Mouse (Mus musculus) MEL (cell line): ENCODE results near the gene Mdfic. TPM values are rescaled to one million over a fixed set of nuclear protein-coding genes. Genes with fewer than 3 reads are reported as not detected.

Experiments used
- DNase-seq: peaks from one replicate; pipeline ENCODE4 v3.0.0; 2011; ENCODE audit warnings: low read depth, low spot score
- H3K27ac ChIP-seq: 2 replicates; pipeline ENCODE4 v1.5.1; 2012; ENCODE audit warnings: low read depth, mild to moderate bottlenecking, control low read depth, low read length, moderate library complexity; ENCODE audit not compliant: control insufficient read depth
- H3K27me3 ChIP-seq, 2 experiments: fragments of 150-350 bp in 1 of 2; sonication (generic) in 1 of 2; 2 replicates each; pipeline ENCODE4 v1.6.1; 2012; ENCODE audit warnings: low read length in 2 of 2, mild to moderate bottlenecking in 2 of 2, improper control_type of control experiment in 1 of 2, moderate library complexity in 1 of 2; ENCODE audit not compliant: insufficient read depth in 2 of 2, control insufficient read depth in 1 of 2
- H3K36me3 ChIP-seq, 2 experiments: 2 replicates each; pipeline ENCODE4 v1.6.1; 2012 to 2014; ENCODE audit warnings: low read length in 2 of 2, improper control_type of control experiment in 1 of 2, inconsistent platforms in 1 of 2, mild to moderate bottlenecking in 1 of 2; ENCODE audit not compliant: insufficient read depth in 2 of 2, control insufficient read depth in 1 of 2
- H3K4me1 ChIP-seq, 2 experiments: fragments of 150-350 bp in 1 of 2; sonication (generic) in 1 of 2; 2 replicates each; pipeline ENCODE4 v1.6.1; 2012; ENCODE audit warnings: low read length in 2 of 2, improper control_type of control experiment in 1 of 2, mild to moderate bottlenecking in 1 of 2; ENCODE audit not compliant: insufficient read depth in 2 of 2, control insufficient read depth in 1 of 2
- H3K4me3 ChIP-seq, 2 experiments: fragments of 150-350 bp in 1 of 2; sonication (generic) in 1 of 2; 2 replicates each; pipeline ENCODE4 v1.5.1; 2012; ENCODE audit warnings: low read depth in 2 of 2, low read length in 2 of 2, mild to moderate bottlenecking in 2 of 2, moderate library complexity in 2 of 2, control low read depth in 1 of 2, improper control_type of control experiment in 1 of 2; ENCODE audit not compliant: control insufficient read depth in 1 of 2, insufficient read depth in 1 of 2
- H3K79me2 ChIP-seq: 2 replicates; pipeline ENCODE4 v1.6.1; 2012; ENCODE audit warnings: mild to moderate bottlenecking, low read length, moderate library complexity; ENCODE audit not compliant: control insufficient read depth, poor library complexity, insufficient read depth
- H3K9ac ChIP-seq: 2 replicates; pipeline ENCODE4 v1.6.1; 2012; ENCODE audit warnings: low read depth, mild to moderate bottlenecking, control low read depth, low read length, moderate library complexity; ENCODE audit not compliant: control insufficient read depth, poor library complexity, severe bottlenecking
- H3K9me3 ChIP-seq: fragments of 150-350 bp; sonication (generic); replicated peaks from 2 replicates; pipeline ENCODE4 v1.6.1; 2012; ENCODE audit warnings: mild to moderate bottlenecking, low read length, improper control_type of control experiment, moderate library complexity; ENCODE audit not compliant: insufficient read depth
- BHLHE40 ChIP-seq: IDR thresholded peaks from 2 replicates; pipeline ENCODE4 v1.6.1; 2012; ENCODE audit warnings: low read depth, mild to moderate bottlenecking, inconsistent platforms, low read length, improper control_type of control experiment, borderline replicate concordance
- CTCF ChIP-seq, 3 experiments: IDR thresholded peaks in 2 of 3; conservative IDR thresholded peaks in 1 of 3; 2 replicates each; pipeline ENCODE4 v1.5.1; 2011 to 2012; ENCODE audit warnings: low read length in 3 of 3, low read depth in 2 of 3, mild to moderate bottlenecking in 2 of 3, improper control_type of control experiment in 1 of 3, inconsistent platforms in 1 of 3, mixed read lengths in 1 of 3, moderate library complexity in 1 of 3; ENCODE audit not compliant: control insufficient read depth in 1 of 3, insufficient read depth in 1 of 3, poor library complexity in 1 of 3, severe bottlenecking in 1 of 3
- ELF1 ChIP-seq: IDR thresholded peaks from 2 replicates; pipeline ENCODE4 v1.6.1; 2014; ENCODE audit warnings: low read depth, mild to moderate bottlenecking, inconsistent platforms, low read length, improper control_type of control experiment, moderate library complexity
- GATA1 ChIP-seq: IDR thresholded peaks from 2 replicates; pipeline ENCODE4 v1.6.1; 2011; ENCODE audit warnings: low read depth, low read length, improper control_type of control experiment
- HCFC1 ChIP-seq: IDR thresholded peaks from 2 replicates; pipeline ENCODE4 v1.6.1; 2012; ENCODE audit warnings: low read depth, mild to moderate bottlenecking, inconsistent platforms, low read length, improper control_type of control experiment, moderate library complexity
- JUND ChIP-seq: IDR thresholded peaks from 2 replicates; pipeline ENCODE4 v1.6.1; 2011; ENCODE audit warnings: low read depth, mild to moderate bottlenecking, improper control_type of control experiment, low read length
- MAX ChIP-seq: IDR thresholded peaks from 2 replicates; pipeline ENCODE4 v1.6.1; 2011; ENCODE audit warnings: low read length, improper control_type of control experiment
- MAZ ChIP-seq: IDR thresholded peaks from 2 replicates; pipeline ENCODE4 v1.6.1; 2012; ENCODE audit warnings: low read depth, mild to moderate bottlenecking, inconsistent platforms, low read length, improper control_type of control experiment
- MYB ChIP-seq: IDR thresholded peaks from 2 replicates; pipeline ENCODE4 v1.6.1; 2011; ENCODE audit warnings: mild to moderate bottlenecking, low read depth, low read length, improper control_type of control experiment
- NELFE ChIP-seq: IDR thresholded peaks from 2 replicates; pipeline ENCODE4 v1.6.1; 2011; ENCODE audit warnings: low read depth, low read length, improper control_type of control experiment
- POLR2AphosphoS5 ChIP-seq: IDR thresholded peaks from 2 replicates; pipeline ENCODE4 v1.6.1; 2012; ENCODE audit warnings: low read depth, borderline replicate concordance, mild to moderate bottlenecking, inconsistent platforms, low read length, moderate library complexity, mixed read lengths
- RAD21 ChIP-seq: IDR thresholded peaks from 2 replicates; pipeline ENCODE4 v1.6.1; 2011; ENCODE audit warnings: mild to moderate bottlenecking, low read depth, low read length, improper control_type of control experiment
- TAL1 ChIP-seq: IDR thresholded peaks from 2 replicates; pipeline ENCODE4 v1.6.1; 2012; ENCODE audit warnings: mild to moderate bottlenecking, inconsistent platforms, low read length, moderate library complexity, mixed read lengths
- TBP ChIP-seq: IDR thresholded peaks from 2 replicates; pipeline ENCODE4 v1.8.0; 2011; ENCODE audit warnings: low read depth, low read length, improper control_type of control experiment
- TCF12 ChIP-seq: IDR thresholded peaks from 2 replicates; pipeline ENCODE4 v1.6.1; 2014; ENCODE audit warnings: low read depth, mild to moderate bottlenecking, inconsistent platforms, low read length, improper control_type of control experiment, moderate library complexity
- USF1 ChIP-seq: IDR thresholded peaks from 2 replicates; pipeline ENCODE4 v1.6.1; 2014; ENCODE audit warnings: low read depth, mild to moderate bottlenecking, inconsistent platforms, low read length, improper control_type of control experiment, moderate library complexity
- ZC3H11A ChIP-seq: IDR thresholded peaks from 2 replicates; pipeline ENCODE4 v1.6.1; 2012; ENCODE audit warnings: low read depth, mild to moderate bottlenecking, inconsistent platforms, low read length, improper control_type of control experiment
- ZMIZ1 ChIP-seq: IDR thresholded peaks from 2 replicates; pipeline ENCODE4 v1.6.1; 2012; ENCODE audit warnings: low read depth, mild to moderate bottlenecking, inconsistent platforms, low read length, improper control_type of control experiment, moderate library complexity
- polyA plus RNA-seq, 2 experiments: library from polyadenylated mRNA; stranded (reverse) in 1 of 2; unstranded in 1 of 2; fragments of >175 nt in 1 of 2; fragments of >200 nt in 1 of 2; gene quantifications; 2 replicates each; pipeline versions ENCODE4 v1.2.1 to v1.2.4; 2012; ENCODE audit warnings: low replicate concordance in 2 of 2, low read depth in 1 of 2; ENCODE audit not compliant: insufficient read length in 2 of 2, insufficient read depth in 1 of 2, missing spikeins in 1 of 2
- total RNA-seq: library from RNA; depleted of rRNA; stranded (reverse); fragments of 300-350 nt; gene quantifications from 2 replicates; pipeline ENCODE4 v1.2.3, GENCODE M21; 2012

The Mdfic gene
- total and polyA plus RNA-seq, 3 experiments = not detected

DNA sequence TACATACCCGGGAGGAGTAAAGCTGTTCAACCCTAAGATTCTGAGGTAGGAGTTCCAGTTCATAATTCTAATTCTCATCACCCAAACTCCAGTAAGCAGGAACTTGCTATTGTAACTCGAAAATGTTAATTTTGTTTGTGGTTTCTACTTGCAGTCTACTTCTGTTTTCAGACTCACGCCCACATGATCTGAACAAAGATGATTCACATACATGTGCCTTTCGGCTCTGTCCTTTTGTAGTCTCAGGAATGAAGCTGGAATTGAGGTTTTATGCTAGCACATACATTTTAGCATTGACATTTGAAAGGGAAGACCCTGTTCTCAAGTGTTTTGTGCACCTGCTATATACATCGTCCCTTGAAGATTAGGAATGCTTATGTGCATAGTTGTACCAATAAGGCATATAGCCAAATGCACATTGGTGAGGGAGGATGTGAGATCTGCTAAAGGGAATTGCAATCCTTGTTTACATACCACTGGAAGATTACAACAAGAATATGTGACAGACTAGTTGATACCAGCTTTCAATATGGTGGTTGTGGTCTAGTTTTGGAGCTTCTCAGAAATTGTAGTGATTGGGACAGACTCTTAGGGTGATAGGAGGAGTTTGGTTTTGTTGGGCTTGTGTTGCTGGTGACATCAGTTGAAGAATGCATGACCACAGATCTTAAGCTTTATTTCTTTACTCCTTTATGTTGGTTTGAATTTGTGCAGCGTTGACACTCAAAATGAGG is 8.6 kb downstream of the Mdfic start:
- Histone ChIP-seq H3K27me3 (no peaks in the 10 kb centered on the region), H3K4me1 (no peaks in the 10 kb centered on the region), H3K9me3 (no peaks in the 10 kb centered on the region), H3K79me2 (no peaks in the 10 kb centered on the region), H3K27ac (no peak overlapping the region), H3K9ac (no peak overlapping the region), H3K4me3 (no peak overlapping the region), H3K36me3 (no peaks in the 10 kb centered on the region)
- TF ChIP-seq POLR2AphosphoS5 (no peak), TBP (no peak), MAX (no peak), USF1 (no peak), MAZ (no peak), ELF1 (no peak), RAD21 (no peak), ZMIZ1 (no peak), TAL1 (no peak), MYB (no peak), BHLHE40 (no peak)
- DNase-seq = no peak

DNA sequence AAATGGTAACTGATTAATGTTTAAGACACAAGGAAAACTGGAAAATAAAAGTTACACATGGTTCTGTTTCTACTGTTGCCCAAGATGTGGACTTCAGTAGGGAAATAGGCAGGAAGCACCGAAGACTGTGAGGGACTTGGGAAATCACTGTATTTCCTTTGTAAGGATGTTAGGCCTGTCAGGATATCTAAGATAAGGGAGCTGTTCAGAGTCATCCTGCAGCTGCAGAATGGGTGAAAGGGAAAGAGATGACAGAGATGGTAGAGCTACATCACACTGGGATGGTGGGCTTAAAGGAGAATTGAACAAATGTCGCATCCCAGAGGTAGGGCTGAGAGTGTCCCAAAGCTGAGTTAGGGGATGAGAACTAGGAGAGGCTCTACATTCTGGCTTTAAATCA is 9.8 kb downstream of the Mdfic start:
- H3K4me1 ChIP-seq = no peaks in the 10 kb centered on the region
- no peak overlapping the region for H3K27ac ChIP-seq
- H3K9me3 ChIP-seq = no peaks in the 10 kb centered on the region
- H3K36me3 ChIP-seq = no peaks in the 10 kb centered on the region
- H3K4me3 ChIP-seq = no peak overlapping the region
- no peak for TF ChIP-seq CTCF (IDR thresholded peaks at IDR 0.05 in 2 of 3, conservative IDR thresholded peaks at IDR 0.05 in 1 of 3; ENCODE audit: control insufficient read depth in 1 of 3, insufficient read depth in 1 of 3, low read depth in 2 of 3, low read length in 3 of 3, poor library complexity in 1 of 3, severe bottlenecking in 1 of 3)
- no peak for TF ChIP-seq ZC3H11A
- no peak for TF ChIP-seq RAD21
- TF ChIP-seq HCFC1 = no peak
- TF ChIP-seq GATA1 = no peak
- no peak for TF ChIP-seq TCF12
- TF ChIP-seq JUND = no peak
- TF ChIP-seq NELFE = no peak
- H3K79me2 ChIP-seq = no peaks in the 10 kb centered on the region
- H3K27me3 ChIP-seq = no peaks in the 10 kb centered on the region
- no peak overlapping the region for H3K9ac ChIP-seq
- no peak for DNase-seq
